Mouse (Mus musculus): ENCODE measurements around the gene Nkapd1.

- no peak for TF ChIP-seq CTCF (IDR thresholded peaks at IDR 0.05; ENCODE audit: control insufficient read depth, insufficient read depth, insufficient replicate concordance, low read depth, low read length)
- TF ChIP-seq POLR2A (IDR thresholded peaks at IDR 0.05; ENCODE audit: control insufficient read depth, low read depth, low read length): no peak
Observed at GRCm38 (mm10) chr9:50634270-50634669, 17.0 kb upstream of the Nkapd1 start.

Measured in testis, adult 2 months (tissue).